Comparison of ENCODE assay signal across 8 mouse cellular contexts in the genomic region with DNA sequence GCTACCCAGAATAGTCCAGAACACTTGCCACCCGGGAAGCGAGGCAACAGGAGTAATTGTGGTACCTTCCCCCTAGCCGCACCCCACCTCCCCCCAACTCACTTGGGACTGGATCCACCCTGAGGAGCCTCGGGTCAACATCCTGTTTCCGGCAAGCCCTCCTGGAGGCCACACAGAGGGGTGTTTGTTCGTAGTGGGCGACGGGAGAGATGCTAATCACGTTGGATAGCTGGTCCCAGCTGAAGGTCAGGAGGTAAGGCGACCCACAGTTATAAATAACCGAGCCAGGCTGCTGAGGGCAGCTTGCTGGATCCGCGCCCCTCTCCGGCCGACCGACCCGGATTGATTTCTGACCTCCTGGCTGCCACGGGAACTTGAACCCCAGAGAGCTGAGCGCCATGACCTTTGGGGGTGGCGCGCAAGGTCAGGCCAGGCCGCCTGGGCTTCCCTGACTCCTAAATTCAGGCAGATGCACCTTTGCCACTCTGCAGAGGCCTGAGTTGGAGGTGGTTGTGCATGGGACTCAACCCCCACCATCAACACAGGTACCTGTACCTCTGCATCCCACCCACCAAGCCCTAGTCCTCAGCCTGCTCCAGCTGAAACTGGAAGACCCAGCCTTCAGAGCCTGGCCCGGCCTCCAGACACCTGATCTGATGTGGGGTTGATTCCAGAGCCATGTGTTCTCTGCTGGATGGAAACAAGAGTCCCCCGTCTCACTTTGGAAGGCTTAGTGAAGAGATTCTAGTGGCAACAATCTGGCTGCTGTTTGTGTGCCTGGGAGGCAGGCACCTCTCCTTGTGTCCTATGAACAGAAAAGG.
A peak's percentile ranks its signal among the peaks of the same experiment; 100 is the strongest.
DNase-seq lines count a peak whose midpoint lies in the region; TF ChIP-seq lines count a peak whose summit lies in the region.

No protein-coding gene starts in this region.

- H3K4me3 ChIP-seq in ES-Bruce4 (ENCODE audit: low read depth, low read length), result peak overlapping the region; percentile 63

- peak; percentile 94 for TF ChIP-seq EP300 in ES-Bruce4 (IDR thresholded peaks at IDR 0.05; ENCODE audit: insufficient read depth, low read depth, low read length)

- H3K9ac ChIP-seq in ES-Bruce4 (ENCODE audit: low read depth, poor library complexity, severe bottlenecking), result peak overlapping the region; percentile 60

- no peaks in the 10 kb centered on the region for H3K36me3 ChIP-seq in ES-Bruce4 (ENCODE audit: control insufficient read depth, insufficient read depth, low read length, poor library complexity, severe bottlenecking)

- TF ChIP-seq POLR2A in ES-Bruce4 (IDR thresholded peaks at IDR 0.05; ENCODE audit: insufficient read depth, low read length), result peak; percentile 22

- H3K9me3 ChIP-seq in ES-Bruce4 (replicated peaks; ENCODE audit: control insufficient read depth, insufficient read depth, low read length, poor library complexity, severe bottlenecking), result no peaks in the 10 kb centered on the region

- peak; percentile 36 for DNase-seq in cerebellum, adult 11-12 months
- DNase-seq in cerebellum, postnatal 25 days, result no peak
- peak; percentile 82 for DNase-seq in gastrocnemius, postnatal 14 days
- DNase-seq in kidney, adult 9 months, result peak; percentile 90
- DNase-seq in thymus, postnatal 0 days (ENCODE audit: low spot score), result no peak
- no peak for DNase-seq in testis, postnatal 14 days (ENCODE audit: low spot score)
- DNase-seq in thymus, postnatal 25 days, result no peak

- peak overlapping the region; percentile 90 for H3K27ac ChIP-seq in ES-Bruce4 (ENCODE audit: insufficient read depth, low read length)

- TF ChIP-seq CTCF in ES-Bruce4 (IDR thresholded peaks at IDR 0.05; ENCODE audit: low read depth, low read length), result no peak

- H3K4me1 ChIP-seq in ES-Bruce4 (ENCODE audit: control insufficient read depth, insufficient read depth, low read length), result peaks cover 25% of the 10 kb centered on the region

- intact Hi-C loops in gastrocnemius, postnatal 14 days (cut with DNase I; ENCODE audit: low total_unique reads), result loop anchor here (5.0 kb wide), 1 partner anchor 74 kb away; a partner anchor contains a TSS

- H3K27me3 ChIP-seq in ES-Bruce4 (ENCODE audit: control insufficient read depth, insufficient read depth, low read length, poor library complexity, severe bottlenecking), result no peaks in the 10 kb centered on the region

Comparison
In these comparisons a context has a peak if more than half of its experiments do, and no peak if none do; other contexts are left out.
1. DNase-seq: peak in cerebellum, adult 11-12 months (single experiment), gastrocnemius, postnatal 14 days (single experiment) and kidney, adult 9 months (single experiment); none in cerebellum, postnatal 25 days (0 of 2), thymus, postnatal 0 days (single experiment), testis, postnatal 14 days (single experiment) and thymus, postnatal 25 days (single experiment).